Mouse (Mus musculus) MEL-GATA-1-ER (cell line): ENCODE measurements around the gene Hoxa5.

ENCODE experiments used
- DNase-seq: peaks from one replicate; pipeline ENCODE4 v3.0.0-alpha.2; 2012; ENCODE audit warnings: low read depth; ENCODE audit errors: extremely low read depth

The Hoxa5 gene

GRCm38 (mm10) chr6:52164626-52165440 is 39.6 kb downstream of the Hoxa5 start, which contains the start of gene Hoxa2:
Hoxa2 (minus strand) TSS chr6:52164831.
- DNase-seq: no peak

GRCm38 (mm10) chr6:52164051-52164625 is 40.2 kb downstream of the Hoxa5 start:
- no peak for DNase-seq

- no peak for DNase-seq
Observed at GRCm38 (mm10) chr6:52163366-52164031, 40.9 kb downstream of the Hoxa5 start.

- DNase-seq: no peak
Observed at GRCm38 (mm10) chr6:52162611-52163365, 41.6 kb downstream of the Hoxa5 start.

GRCm38 (mm10) chr6:52162093-52162380 is 42.4 kb downstream of the Hoxa5 start:
- no peak for DNase-seq

- no peak for DNase-seq
Observed at GRCm38 (mm10) chr6:52161336-52162092, 42.9 kb downstream of the Hoxa5 start.

- DNase-seq: no peak
Observed at GRCm38 (mm10) chr6:52160511-52161335, 43.7 kb downstream of the Hoxa5 start.

GRCm38 (mm10) chr6:52159979-52160378 is 44.4 kb downstream of the Hoxa5 start:
- DNase-seq: no peak

GRCm38 (mm10) chr6:52159164-52159761 is 45.1 kb downstream of the Hoxa5 start:
- DNase-seq: no peak

GRCm38 (mm10) chr6:52158276-52159051 is 45.9 kb downstream of the Hoxa5 start, which contains the start of gene Hoxa1:
Hoxa1 (minus strand) TSS chr6:52158317.
- DNase-seq: no peak

GRCm38 (mm10) chr6:52157466-52158275 is 46.7 kb downstream of the Hoxa5 start:
- no peak for DNase-seq

GRCm38 (mm10) chr6:52156551-52157200 is 47.7 kb downstream of the Hoxa5 start:
- DNase-seq: no peak

GRCm38 (mm10) chr6:52155471-52155870 is 48.9 kb downstream of the Hoxa5 start:
- no peak for DNase-seq

- no peak for DNase-seq
Observed at GRCm38 (mm10) chr6:52154044-52154443, 50.3 kb downstream of the Hoxa5 start.

- no peak for DNase-seq
Observed at GRCm38 (mm10) chr6:52153270-52153669, 51.1 kb downstream of the Hoxa5 start.

GRCm38 (mm10) chr6:52152226-52153193 is 51.9 kb downstream of the Hoxa5 start:
- DNase-seq: no peak
